Mouse (Mus musculus) forebrain, embryonic 12.5 days (tissue): ENCODE measurements at regions not wholly inside any gene's neighbourhood (a gene's known extent, or its start where the extent isn't known, plus 50 kb on each side); places are given as distances from the start of the nearest gene placed in this dataset.

Experiments used
- ATAC-seq: fragments of 200-750 bp; cut with Nextera tagmentation; 2 replicates; pipeline ENCODE4 v1.8.0; 2017; ENCODE audit warnings: moderate TSS enrichment; ENCODE audit not compliant: low FRiP score
- H3K27ac ChIP-seq: fragments of 300-500 bp; sonication (generic); 2 replicates; pipeline ENCODE4 v1.5.1; 2016; ENCODE audit warnings: mild to moderate bottlenecking
- H3K27me3 ChIP-seq: fragments of 300-500 bp; sonication (generic); 2 replicates; pipeline ENCODE4 v1.6.1; 2016; ENCODE audit warnings: mild to moderate bottlenecking
- H3K36me3 ChIP-seq: fragments of 300-500 bp; sonication (generic); replicated peaks from 2 replicates; pipeline ENCODE4 v1.6.1; 2016; ENCODE audit warnings: mild to moderate bottlenecking
- H3K4me1 ChIP-seq: fragments of 300-500 bp; sonication (generic); 2 replicates; pipeline ENCODE4 v1.6.1; 2016
- H3K4me2 ChIP-seq: fragments of 300-500 bp; sonication (generic); 2 replicates; pipeline ENCODE4 v1.6.1; 2016; ENCODE audit warnings: mild to moderate bottlenecking, moderate library complexity
- H3K4me3 ChIP-seq: fragments of 300-500 bp; sonication (generic); replicated peaks from 2 replicates; pipeline ENCODE4 v1.5.1; 2016; ENCODE audit warnings: mild to moderate bottlenecking
- H3K9ac ChIP-seq: fragments of 300-500 bp; sonication (generic); 2 replicates; pipeline ENCODE4 v1.6.1; 2016; ENCODE audit warnings: mild to moderate bottlenecking
- H3K9me3 ChIP-seq: fragments of 300-500 bp; sonication (generic); 2 replicates; pipeline ENCODE4 v1.6.1; 2016
- WGBS: fragments of 180-500 bp; shearing (Covaris S2); methylation state at CpG from one replicate; pipeline ENCODE4 v1.1.7; 2016; 5-methylcytosine and 5-hydroxymethylcytosine counted together

DNA sequence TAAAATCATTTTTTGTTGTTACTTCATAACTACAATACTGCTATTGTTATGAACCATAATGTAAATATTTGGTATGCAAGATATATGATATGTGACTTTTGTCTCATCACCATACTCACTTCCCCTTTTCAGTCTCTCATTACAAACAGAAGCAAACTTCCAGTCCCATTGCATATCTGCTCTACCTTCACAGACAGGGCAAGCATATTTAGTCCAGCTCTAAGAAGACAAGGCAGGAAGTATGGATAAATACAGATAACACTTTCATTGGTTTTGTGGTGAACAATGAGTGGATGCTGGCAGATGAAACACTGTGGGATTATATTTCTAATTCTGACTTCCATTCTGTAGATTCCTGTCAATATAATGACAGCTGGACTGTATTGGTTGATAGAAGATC is 858.0 kb upstream of the Zeb2 start:
- H3K4me2 ChIP-seq, result no peak overlapping the region
- no peaks in the 10 kb centered on the region for H3K9me3 ChIP-seq
- no peak overlapping the region for H3K9ac ChIP-seq
- no peaks in the 10 kb centered on the region for H3K27me3 ChIP-seq
- no peaks in the 10 kb centered on the region for H3K4me1 ChIP-seq
- H3K36me3 ChIP-seq, result no peaks in the 10 kb centered on the region
- ATAC-seq, result no peak
- H3K27ac ChIP-seq, result no peak overlapping the region
- no peak overlapping the region for H3K4me3 ChIP-seq

GRCm38 (mm10) chr2:45968635-45969034 is 851.4 kb upstream of the Zeb2 start:
- Histone ChIP-seq H3K4me3 (no peak overlapping the region), H3K27ac (no peak overlapping the region), H3K27me3 (no peaks in the 10 kb centered on the region), H3K4me1 (no peaks in the 10 kb centered on the region), H3K9ac (no peak overlapping the region), H3K36me3 (no peaks in the 10 kb centered on the region), H3K4me2 (no peak overlapping the region), H3K9me3 (no peaks in the 10 kb centered on the region)
- no peak for ATAC-seq
- 91% methylated on average over 5 of the region's 5 CpGs for WGBS

DNA sequence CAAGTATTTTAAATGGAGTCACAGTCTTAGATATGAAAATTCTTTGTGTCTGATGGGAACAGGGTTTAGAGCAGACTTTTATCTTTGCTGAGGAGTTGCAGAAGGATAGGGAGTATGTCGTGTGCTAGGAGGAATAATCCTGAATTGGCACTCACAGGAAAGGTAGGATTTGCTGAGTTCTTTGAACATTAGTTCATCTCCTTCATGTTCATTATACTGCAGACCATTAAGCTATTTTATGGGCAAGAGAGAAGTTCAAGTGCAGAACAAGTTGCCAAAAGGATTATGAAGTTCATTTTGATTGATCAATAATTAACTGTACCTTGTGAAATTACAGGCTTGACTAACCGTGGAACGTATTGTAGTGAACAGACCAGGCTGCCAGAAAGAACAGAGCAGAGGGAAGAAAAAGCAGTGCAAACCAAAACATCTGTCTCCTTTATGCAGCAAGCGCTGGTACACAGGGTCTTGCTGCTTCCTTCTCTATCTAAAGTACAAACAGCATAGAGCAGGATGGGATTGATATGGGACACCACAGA is 839.7 kb upstream of the Zeb2 start:
- H3K4me2 ChIP-seq, result no peak overlapping the region
- H3K27ac ChIP-seq, result no peak overlapping the region
- no peaks in the 10 kb centered on the region for H3K27me3 ChIP-seq
- no peaks in the 10 kb centered on the region for H3K4me1 ChIP-seq
- H3K36me3 ChIP-seq, result no peaks in the 10 kb centered on the region
- H3K9ac ChIP-seq, result no peak overlapping the region
- 82% methylated on average over 4 of the region's 4 CpGs for WGBS
- no peak overlapping the region for H3K4me3 ChIP-seq
- H3K9me3 ChIP-seq, result no peaks in the 10 kb centered on the region
- no peak for ATAC-seq

GRCm38 (mm10) chr2:45948758-45949157 is 831.6 kb upstream of the Zeb2 start:
- no peaks in the 10 kb centered on the region for H3K27me3 ChIP-seq
- no peak overlapping the region for H3K4me2 ChIP-seq
- no peaks in the 10 kb centered on the region for H3K9me3 ChIP-seq
- H3K36me3 ChIP-seq, result no peaks in the 10 kb centered on the region
- WGBS, result 81% methylated on average over 1 of the region's 1 CpGs
- no peaks in the 10 kb centered on the region for H3K4me1 ChIP-seq
- no peak for ATAC-seq
- no peak overlapping the region for H3K27ac ChIP-seq
- no peak overlapping the region for H3K9ac ChIP-seq
- H3K4me3 ChIP-seq, result no peak overlapping the region

- ATAC-seq, result no peak
- WGBS, result 90% methylated on average over 7 of the region's 7 CpGs
- Histone ChIP-seq H3K27ac (no peak overlapping the region), H3K9me3 (no peaks in the 10 kb centered on the region), H3K4me1 (no peaks in the 10 kb centered on the region), H3K36me3 (no peaks in the 10 kb centered on the region), H3K4me3 (no peak overlapping the region), H3K9ac (no peak overlapping the region), H3K4me2 (no peak overlapping the region), H3K27me3 (no peaks in the 10 kb centered on the region)
Measured at GRCm38 (mm10) chr2:45925791-45926480, 808.7 kb upstream of the Zeb2 start.

DNA sequence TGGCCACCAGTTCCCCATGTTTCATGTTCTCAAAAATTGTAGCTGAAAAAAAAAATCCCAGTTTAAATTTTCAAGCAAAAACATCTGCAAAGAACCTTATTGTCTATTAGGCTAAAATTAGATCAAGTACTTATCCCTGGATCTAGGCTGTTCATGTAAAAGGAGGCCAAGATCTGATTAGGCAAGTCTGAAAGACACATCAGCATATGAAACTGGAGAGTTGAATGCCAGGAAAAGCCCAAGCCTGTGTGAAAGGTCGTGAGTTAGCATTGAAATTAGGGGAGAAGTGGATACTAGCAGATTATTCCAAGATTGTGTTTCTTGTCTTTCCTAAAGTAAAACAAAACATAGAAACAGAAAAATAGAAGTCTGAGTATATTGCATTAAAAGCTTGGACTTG is 791.7 kb upstream of the Zeb2 start:
- H3K9me3 ChIP-seq, result no peaks in the 10 kb centered on the region
- no peak overlapping the region for H3K9ac ChIP-seq
- no peak for ATAC-seq
- H3K4me2 ChIP-seq, result no peak overlapping the region
- H3K4me1 ChIP-seq, result no peaks in the 10 kb centered on the region
- H3K4me3 ChIP-seq, result no peak overlapping the region
- 28% methylated on average over 1 of the region's 1 CpGs for WGBS
- H3K36me3 ChIP-seq, result no peaks in the 10 kb centered on the region
- H3K27ac ChIP-seq, result no peak overlapping the region
- no peaks in the 10 kb centered on the region for H3K27me3 ChIP-seq

DNA sequence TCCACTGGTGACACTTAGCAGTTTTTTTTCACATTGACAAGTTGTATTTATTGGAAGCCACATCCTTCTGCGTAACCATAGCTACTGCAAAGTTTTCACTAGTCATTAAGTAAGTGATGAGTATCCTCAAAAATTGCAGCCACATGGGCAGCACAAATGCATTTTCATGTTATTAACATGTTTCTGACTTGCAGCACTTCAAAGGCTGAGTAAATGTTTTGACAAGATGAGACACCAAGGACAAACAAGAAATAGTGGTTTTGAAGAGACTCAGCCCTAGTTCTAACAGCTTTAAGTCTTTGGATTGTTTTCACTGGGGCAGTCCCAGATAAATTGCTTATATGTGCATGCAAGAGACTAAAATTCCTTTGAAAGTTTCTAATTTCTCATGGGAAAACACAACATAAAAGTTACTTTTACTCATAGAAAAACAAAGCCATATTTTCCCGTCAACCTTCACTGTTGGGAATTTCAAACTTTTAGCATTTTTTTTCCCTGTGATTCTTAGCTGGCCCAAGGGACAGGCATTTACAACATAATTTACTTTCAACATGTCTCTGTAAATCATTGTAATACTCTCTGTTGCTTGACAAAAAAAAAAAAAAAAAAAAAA is 787.5 kb upstream of the Zeb2 start:
- Histone ChIP-seq H3K27me3 (no peaks in the 10 kb centered on the region), H3K9ac (no peak overlapping the region)
- 86% methylated on average over 2 of the region's 2 CpGs for WGBS

GRCm38 (mm10) chr2:45904090-45904489 is 786.9 kb upstream of the Zeb2 start:
- no peak for ATAC-seq
- Histone ChIP-seq H3K27me3 (no peaks in the 10 kb centered on the region), H3K4me1 (no peaks in the 10 kb centered on the region), H3K36me3 (no peaks in the 10 kb centered on the region), H3K4me3 (no peak overlapping the region), H3K27ac (no peak overlapping the region), H3K9ac (no peak overlapping the region), H3K4me2 (no peak overlapping the region), H3K9me3 (no peaks in the 10 kb centered on the region)
- WGBS, result 98% methylated on average over 4 of the region's 4 CpGs

More for the DNA sequence above, 787.5 kb upstream of the Zeb2 start:
- Histone ChIP-seq H3K27ac (no peak overlapping the region), H3K36me3 (no peaks in the 10 kb centered on the region), H3K4me3 (no peak overlapping the region), H3K9me3 (no peaks in the 10 kb centered on the region), H3K4me2 (no peak overlapping the region), H3K4me1 (no peaks in the 10 kb centered on the region)
- no peak for ATAC-seq

DNA sequence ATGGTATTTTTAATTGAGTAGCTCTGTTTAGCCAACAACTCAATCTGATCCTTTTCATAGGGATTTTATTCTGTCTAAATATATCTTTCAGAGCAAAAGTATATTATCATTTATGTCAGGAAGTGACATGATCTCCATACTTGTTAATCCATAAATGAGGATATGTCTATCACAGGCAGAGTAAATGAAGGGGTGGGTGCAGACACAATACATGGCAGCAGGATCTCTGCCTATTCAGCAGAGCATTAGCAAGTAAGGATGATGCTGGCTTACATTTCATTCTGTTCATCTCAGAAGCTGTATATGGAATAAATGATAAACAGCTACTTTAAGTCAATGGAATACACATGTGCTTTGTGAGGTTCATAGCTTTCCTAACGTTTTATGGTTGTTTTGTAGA is 786.2 kb upstream of the Zeb2 start:
- H3K4me2 ChIP-seq, result no peak overlapping the region
- no peak overlapping the region for H3K27ac ChIP-seq
- no peaks in the 10 kb centered on the region for H3K4me1 ChIP-seq
- H3K4me3 ChIP-seq, result no peak overlapping the region
- ATAC-seq, result no peak
- no peaks in the 10 kb centered on the region for H3K9me3 ChIP-seq
- H3K27me3 ChIP-seq, result no peaks in the 10 kb centered on the region
- no peaks in the 10 kb centered on the region for H3K36me3 ChIP-seq
- 81% methylated on average over 1 of the region's 1 CpGs for WGBS
- H3K9ac ChIP-seq, result no peak overlapping the region

DNA sequence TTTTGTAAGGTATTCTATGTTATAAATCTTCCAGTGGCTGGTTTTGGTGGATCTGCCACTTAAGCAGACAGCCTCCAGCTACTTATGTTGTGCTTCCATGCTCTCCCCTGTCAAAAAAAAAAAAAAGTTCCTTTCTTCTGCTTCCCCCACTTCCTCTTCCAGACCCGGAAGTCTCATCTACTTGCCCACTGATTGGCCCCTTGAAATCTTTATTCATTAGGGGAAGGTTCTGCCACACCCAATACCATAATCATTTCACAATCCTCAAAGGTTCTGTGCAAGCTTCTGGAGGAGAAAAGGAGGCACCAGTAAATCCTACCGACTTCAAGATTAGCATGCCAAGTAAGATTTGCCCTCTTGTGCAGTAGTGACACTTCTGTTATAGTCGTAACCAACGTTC is 784.7 kb upstream of the Zeb2 start:
- Histone ChIP-seq H3K27ac (no peak overlapping the region), H3K27me3 (no peaks in the 10 kb centered on the region), H3K4me3 (no peak overlapping the region), H3K9me3 (no peaks in the 10 kb centered on the region), H3K36me3 (no peaks in the 10 kb centered on the region), H3K4me1 (no peaks in the 10 kb centered on the region), H3K9ac (no peak overlapping the region), H3K4me2 (no peak overlapping the region)
- ATAC-seq, result no peak
- WGBS, result 91% methylated on average over 4 of the region's 4 CpGs

DNA sequence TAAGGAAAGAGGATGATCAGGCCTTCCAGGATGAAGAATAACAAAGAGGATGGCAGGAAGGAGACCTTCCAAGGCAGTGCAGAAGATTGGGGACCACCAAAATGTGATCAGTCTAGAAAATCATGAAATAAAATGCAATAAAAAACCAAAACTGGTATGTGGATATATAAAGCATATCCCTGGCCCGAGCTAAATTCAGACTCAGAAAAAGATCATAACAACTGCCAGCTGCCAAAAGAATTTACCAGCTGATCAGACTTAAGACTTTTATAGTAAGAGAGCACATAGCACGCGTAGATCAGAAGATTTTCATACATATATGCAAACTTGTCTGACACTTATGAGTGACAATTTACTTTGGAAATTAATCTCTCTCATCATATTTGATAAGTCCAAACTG is 767.5 kb upstream of the Zeb2 start:
- H3K9me3 ChIP-seq, result no peaks in the 10 kb centered on the region
- WGBS, result 92% methylated on average over 3 of the region's 3 CpGs
- H3K9ac ChIP-seq, result no peak overlapping the region
- H3K4me3 ChIP-seq, result no peak overlapping the region
- no peaks in the 10 kb centered on the region for H3K36me3 ChIP-seq
- ATAC-seq, result no peak
- H3K4me2 ChIP-seq, result no peak overlapping the region
- no peaks in the 10 kb centered on the region for H3K4me1 ChIP-seq
- H3K27ac ChIP-seq, result no peak overlapping the region
- no peaks in the 10 kb centered on the region for H3K27me3 ChIP-seq

- H3K4me3 ChIP-seq, result no peak overlapping the region
- H3K4me2 ChIP-seq, result no peak overlapping the region
- no peaks in the 10 kb centered on the region for H3K4me1 ChIP-seq
Measured at GRCm38 (mm10) chr2:45878656-45879055, 761.5 kb upstream of the Zeb2 start.

DNA sequence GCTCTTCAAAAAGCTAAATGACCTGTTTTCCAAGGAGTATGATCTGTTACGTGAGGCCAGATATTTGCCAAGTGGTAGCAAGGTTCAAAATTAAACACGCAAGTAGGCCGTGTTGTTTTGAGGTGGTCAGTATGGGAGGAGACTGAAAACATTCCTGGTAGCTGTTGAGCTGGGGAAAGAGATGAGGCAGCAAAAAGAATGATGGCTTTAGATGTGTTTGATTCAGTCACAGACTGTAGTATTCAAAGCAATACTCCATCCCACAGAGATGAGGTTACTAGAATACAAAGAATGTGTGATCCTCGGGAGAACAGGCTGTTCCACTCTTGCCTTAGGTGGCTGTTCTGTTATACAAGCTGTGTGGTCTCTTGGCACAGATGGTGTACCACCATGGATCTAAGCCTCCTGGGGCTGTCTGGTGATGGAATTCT is 742.7 kb upstream of the Zeb2 start:
- no peak overlapping the region for H3K27ac ChIP-seq
- WGBS, result 88% methylated on average over 4 of the region's 4 CpGs
- H3K4me3 ChIP-seq, result no peak overlapping the region
- no peaks in the 10 kb centered on the region for H3K27me3 ChIP-seq
- H3K4me2 ChIP-seq, result no peak overlapping the region
- no peaks in the 10 kb centered on the region for H3K4me1 ChIP-seq
- no peak overlapping the region for H3K9ac ChIP-seq
- H3K9me3 ChIP-seq, result no peaks in the 10 kb centered on the region
- H3K36me3 ChIP-seq, result no peaks in the 10 kb centered on the region
- no peak for ATAC-seq

More at GRCm38 (mm10) chr2:45878656-45879055, 761.5 kb upstream of the Zeb2 start:
- no peaks in the 10 kb centered on the region for H3K9me3 ChIP-seq
- H3K27me3 ChIP-seq, result no peaks in the 10 kb centered on the region
- no peaks in the 10 kb centered on the region for H3K36me3 ChIP-seq
- no peak for ATAC-seq
- no peak overlapping the region for H3K9ac ChIP-seq
- H3K27ac ChIP-seq, result no peak overlapping the region
